Mouse (Mus musculus): Measurements from ENCODE around the gene Rpa2. TPM values are rescaled to one million over a fixed set of nuclear protein-coding genes. Genes with fewer than 3 reads are reported as not detected.
"Not testable (repeated sequence)": the region's sequence is repeated elsewhere in the genome, so short reads cannot be mapped to it uniquely, and the experiment has no call there.

The Rpa2 gene
- polyA plus RNA-seq, 1 experiment = not detected

- TF ChIP-seq POLR2A (IDR thresholded peaks at IDR 0.05; ENCODE audit: insufficient read depth, low read depth, low read length) = no peak
- no peak for TF ChIP-seq CTCF (IDR thresholded peaks at IDR 0.05; ENCODE audit: insufficient read depth, low read depth, low read length)
- H3K4me3 ChIP-seq (ENCODE audit: insufficient read depth, low read depth, low read length) = no peak overlapping the region
- H3K27ac ChIP-seq (ENCODE audit: insufficient read depth, low read depth, low read length) = no peak overlapping the region
- peaks cover 5% of the 10 kb centered on the region for H3K4me1 ChIP-seq (ENCODE audit: control insufficient read depth, insufficient read depth, low read length)
- WGBS = 66% methylated on average over 4 of the region's 4 CpGs
Measured at GRCm38 (mm10) chr4:132798028-132798427, 29.9 kb downstream of the Rpa2 start.

- not testable (repeated sequence) for H3K27ac ChIP-seq (ENCODE audit: insufficient read depth, low read depth, low read length)
- WGBS = 84% methylated on average over 3 of the region's 3 CpGs
Measured at GRCm38 (mm10) chr4:132798666-132799065, 30.5 kb downstream of the Rpa2 start.

GRCm38 (mm10) chr4:132799845-132800244 lies 31.7 kb downstream of the Rpa2 start:
- Histone ChIP-seq H3K4me1 (ENCODE audit: control insufficient read depth, insufficient read depth, low read length) (peaks cover 5% of the 10 kb centered on the region), H3K27ac (ENCODE audit: insufficient read depth, low read depth, low read length) (no peak overlapping the region), H3K4me3 (ENCODE audit: insufficient read depth, low read depth, low read length) (no peak overlapping the region)
- no peak for TF ChIP-seq POLR2A (IDR thresholded peaks at IDR 0.05; ENCODE audit: insufficient read depth, low read depth, low read length)
- TF ChIP-seq CTCF (IDR thresholded peaks at IDR 0.05; ENCODE audit: insufficient read depth, low read depth, low read length) = no peak
- WGBS = 70% methylated on average over 4 of the region's 4 CpGs

More at GRCm38 (mm10) chr4:132798666-132799065, 30.5 kb downstream of the Rpa2 start:
- not testable (repeated sequence) for H3K4me1 ChIP-seq (ENCODE audit: control insufficient read depth, insufficient read depth, low read length); H3K4me3 ChIP-seq (ENCODE audit: insufficient read depth, low read depth, low read length)

- WGBS = 93% methylated on average over 18 of the region's 18 CpGs
- H3K27ac ChIP-seq (ENCODE audit: insufficient read depth, low read depth, low read length) = no peak overlapping the region
- TF ChIP-seq CTCF (IDR thresholded peaks at IDR 0.05; ENCODE audit: insufficient read depth, low read depth, low read length) (no peak), POLR2A (IDR thresholded peaks at IDR 0.05; ENCODE audit: insufficient read depth, low read depth, low read length) (no peak)
Measured at GRCm38 (mm10) chr4:132801176-132802077, 33.3 kb downstream of the Rpa2 start.

GRCm38 (mm10) chr4:132802171-132802637 lies 34.1 kb downstream of the Rpa2 start:
- H3K4me3 ChIP-seq (ENCODE audit: insufficient read depth, low read depth, low read length) = no peak overlapping the region
- 73% methylated on average over 16 of the region's 16 CpGs for WGBS
- no peak for TF ChIP-seq CTCF (IDR thresholded peaks at IDR 0.05; ENCODE audit: insufficient read depth, low read depth, low read length)
- no peak for TF ChIP-seq POLR2A (IDR thresholded peaks at IDR 0.05; ENCODE audit: insufficient read depth, low read depth, low read length)

More at GRCm38 (mm10) chr4:132801176-132802077, 33.3 kb downstream of the Rpa2 start:
- no peak overlapping the region for H3K4me3 ChIP-seq (ENCODE audit: insufficient read depth, low read depth, low read length)
- H3K4me1 ChIP-seq (ENCODE audit: control insufficient read depth, insufficient read depth, low read length) = no peaks in the 10 kb centered on the region

GRCm38 (mm10) chr4:132803212-132803611 lies 35.1 kb downstream of the Rpa2 start:
- TF ChIP-seq CTCF (IDR thresholded peaks at IDR 0.05; ENCODE audit: insufficient read depth, low read depth, low read length) = no peak
- no peak for TF ChIP-seq POLR2A (IDR thresholded peaks at IDR 0.05; ENCODE audit: insufficient read depth, low read depth, low read length)
- Histone ChIP-seq H3K4me3 (ENCODE audit: insufficient read depth, low read depth, low read length) (no peak overlapping the region), H3K4me1 (ENCODE audit: control insufficient read depth, insufficient read depth, low read length) (no peaks in the 10 kb centered on the region), H3K27ac (ENCODE audit: insufficient read depth, low read depth, low read length) (no peak overlapping the region)
- 86% methylated on average over 5 of the region's 5 CpGs for WGBS

More at GRCm38 (mm10) chr4:132802171-132802637, 34.1 kb downstream of the Rpa2 start:
- Histone ChIP-seq H3K4me1 (ENCODE audit: control insufficient read depth, insufficient read depth, low read length) (no peaks in the 10 kb centered on the region), H3K27ac (ENCODE audit: insufficient read depth, low read depth, low read length) (no peak overlapping the region)

- TF ChIP-seq POLR2A (IDR thresholded peaks at IDR 0.05; ENCODE audit: insufficient read depth, low read depth, low read length) = no peak
- 97% methylated on average over 7 of the region's 7 CpGs for WGBS
- no peaks in the 10 kb centered on the region for H3K4me1 ChIP-seq (ENCODE audit: control insufficient read depth, insufficient read depth, low read length)
- no peak overlapping the region for H3K4me3 ChIP-seq (ENCODE audit: insufficient read depth, low read depth, low read length)
- no peak overlapping the region for H3K27ac ChIP-seq (ENCODE audit: insufficient read depth, low read depth, low read length)
Measured at GRCm38 (mm10) chr4:132803876-132804275, 35.7 kb downstream of the Rpa2 start.

GRCm38 (mm10) chr4:132804331-132804730 lies 36.2 kb downstream of the Rpa2 start:
- Histone ChIP-seq H3K27ac (ENCODE audit: insufficient read depth, low read depth, low read length) (no peak overlapping the region), H3K4me3 (ENCODE audit: insufficient read depth, low read depth, low read length) (no peak overlapping the region), H3K4me1 (ENCODE audit: control insufficient read depth, insufficient read depth, low read length) (no peaks in the 10 kb centered on the region)
- TF ChIP-seq CTCF (IDR thresholded peaks at IDR 0.05; ENCODE audit: insufficient read depth, low read depth, low read length) (no peak), POLR2A (IDR thresholded peaks at IDR 0.05; ENCODE audit: insufficient read depth, low read depth, low read length) (no peak)
- WGBS = 92% methylated on average over 6 of the region's 6 CpGs

GRCm38 (mm10) chr4:132805146-132805545 lies 37.0 kb downstream of the Rpa2 start:
- no peak overlapping the region for H3K4me3 ChIP-seq (ENCODE audit: insufficient read depth, low read depth, low read length)

More at GRCm38 (mm10) chr4:132805146-132805545, 37.0 kb downstream of the Rpa2 start:
- Histone ChIP-seq H3K27ac (ENCODE audit: insufficient read depth, low read depth, low read length) (no peak overlapping the region), H3K4me1 (ENCODE audit: control insufficient read depth, insufficient read depth, low read length) (no peaks in the 10 kb centered on the region)
- WGBS = 80% methylated on average over 5 of the region's 5 CpGs
- no peak for TF ChIP-seq POLR2A (IDR thresholded peaks at IDR 0.05; ENCODE audit: insufficient read depth, low read depth, low read length)
- no peak for TF ChIP-seq CTCF (IDR thresholded peaks at IDR 0.05; ENCODE audit: insufficient read depth, low read depth, low read length)

Data from olfactory bulb, adult 2 months (tissue).